Mouse (Mus musculus) adrenal gland, adult 8-10 months (tissue): Measurements from ENCODE around the gene Prrx2. TPM values are rescaled to one million over a fixed set of nuclear protein-coding genes. Genes with fewer than 3 reads are reported as not detected.

Experiments
- DNase-seq: peaks from one replicate; pipeline ENCODE4 v3.0.0; 2022
- total RNA-seq, 4 experiments: library from RNA; stranded (reverse); gene quantifications; 2 replicates each; pipeline ENCODE4 v1.2.4; 2022

Prrx2 gene
- total RNA-seq, 4 experiments from 2014 or later: 0.59 to 2.2 (median 1.3) TPM

- DNase-seq: no peak
These were observed 37.9 kb downstream of the Prrx2 start for GRCm38 (mm10) chr2:30872669-30873068.

GRCm38 (mm10) chr2:30874445-30874844, 39.7 kb downstream of the Prrx2 start:
- DNase-seq: no peak

- DNase-seq: no peak
These were observed 40.3 kb downstream of the Prrx2 start for GRCm38 (mm10) chr2:30875096-30875495.

- DNase-seq: no peak
These were observed 41.1 kb downstream of the Prrx2 start for GRCm38 (mm10) chr2:30875621-30876432.

GRCm38 (mm10) chr2:30879481-30879880, 44.7 kb downstream of the Prrx2 start:
- DNase-seq: no peak

GRCm38 (mm10) chr2:30881215-30881614, 46.4 kb downstream of the Prrx2 start:
- no peak for DNase-seq

GRCm38 (mm10) chr2:30884852-30885373, 50.1 kb downstream of the Prrx2 start:
- DNase-seq: no peak

GRCm38 (mm10) chr2:30885453-30886163, 50.8 kb downstream of the Prrx2 start:
- no peak for DNase-seq

- no peak for DNase-seq
These were observed 56.2 kb downstream of the Prrx2 start for GRCm38 (mm10) chr2:30891002-30891401.

- DNase-seq: peak; percentile 39
These were observed 58.6 kb downstream of the Prrx2 start for GRCm38 (mm10) chr2:30893399-30893798.

GRCm38 (mm10) chr2:30893946-30894345, 59.2 kb downstream of the Prrx2 start:
- no peak for DNase-seq

- DNase-seq: no peak
These were observed 62.5 kb downstream of the Prrx2 start for GRCm38 (mm10) chr2:30897291-30897690.

GRCm38 (mm10) chr2:30899397-30900069, 64.8 kb downstream of the Prrx2 start:
- no peak for DNase-seq

- no peak for DNase-seq
These were observed 66.9 kb downstream of the Prrx2 start for GRCm38 (mm10) chr2:30901646-30902160.

GRCm38 (mm10) chr2:30902256-30902655, 67.5 kb downstream of the Prrx2 start:
- no peak for DNase-seq

- no peak for DNase-seq
These were observed 68.3 kb downstream of the Prrx2 start for GRCm38 (mm10) chr2:30902726-30903722.

- DNase-seq: no peak
These were observed 69.5 kb downstream of the Prrx2 start for GRCm38 (mm10) chr2:30904231-30904630.

- no peak for DNase-seq
These were observed 70.2 kb downstream of the Prrx2 start for GRCm38 (mm10) chr2:30904991-30905390.

GRCm38 (mm10) chr2:30905906-30906305, 71.1 kb downstream of the Prrx2 start:
- no peak for DNase-seq

GRCm38 (mm10) chr2:30906641-30907040, 71.9 kb downstream of the Prrx2 start:
- no peak for DNase-seq

- peak; percentile 67 for DNase-seq
These were observed 77.6 kb downstream of the Prrx2 start for GRCm38 (mm10) chr2:30912291-30912773.
